Mouse (Mus musculus): Measurements from ENCODE around the gene Ciita. TPM values are rescaled to one million over a fixed set of nuclear protein-coding genes. Genes with fewer than 3 reads are reported as not detected.

Ciita gene
- total and polyA plus RNA-seq, 2 experiments from 2014 or later, result 0.14 TPM; not detected in 1

DNA sequence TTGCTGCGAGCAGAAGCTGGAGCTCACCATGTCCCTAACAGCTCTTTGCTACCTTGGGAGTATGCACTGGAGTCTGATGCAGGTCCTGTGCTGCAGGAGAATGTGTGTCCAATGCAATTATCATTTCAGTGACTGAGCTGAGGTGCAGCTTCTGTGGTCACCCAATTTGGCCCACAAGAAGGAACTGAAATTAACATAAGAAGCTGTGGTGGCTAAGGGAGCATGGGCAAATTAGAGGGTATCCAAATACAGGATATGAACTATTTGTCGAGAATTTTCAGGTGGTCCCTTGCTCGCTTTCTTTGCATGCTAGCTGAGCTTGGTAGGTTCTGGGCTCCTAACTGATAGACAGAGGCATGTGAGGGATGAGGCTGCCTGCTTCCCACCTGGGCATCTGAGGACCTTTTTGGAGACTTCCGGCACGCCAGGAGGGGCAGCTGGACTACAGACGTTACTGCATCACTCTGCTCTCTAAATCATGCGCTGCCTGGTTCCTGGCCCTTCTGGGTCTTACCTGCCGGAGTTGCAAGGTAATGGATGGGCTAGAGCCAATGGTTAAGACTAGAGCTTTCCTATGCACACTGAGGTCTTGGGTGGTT lies 8.1 kb downstream of the Ciita start:
- Histone ChIP-seq H3K4me2 (ENCODE audit: low read depth, low read length) (no peak overlapping the region), H3K4me3 (ENCODE audit: low read length) (no peak overlapping the region), H3K27ac (no peak overlapping the region), H3K36me3 (ENCODE audit: insufficient read depth, low read length) (no peaks in the 10 kb centered on the region), H3K4me1 (ENCODE audit: insufficient read depth, low read length) (0 out of 2 replicates have a peak, but pooled peaks cover 4% of the 10 kb centered on the region), H3K9me3 (ENCODE audit: low read length) (no peaks in the 10 kb centered on the region), H3K27me3 (ENCODE audit: insufficient read depth, low read length) (0 out of 2 replicates have a peak, but pooled peaks cover 8% of the 10 kb centered on the region), H3K9ac (replicated peaks; ENCODE audit: low read length) (no peak overlapping the region)
- WGBS, result 89% methylated on average over 8 of the region's 8 CpGs
- no peak for ATAC-seq
- no peak for DNase-seq (ENCODE audit: low spot score)
- no peak for TF ChIP-seq CTCF (IDR thresholded peaks at IDR 0.05; ENCODE audit: low read depth)

DNA sequence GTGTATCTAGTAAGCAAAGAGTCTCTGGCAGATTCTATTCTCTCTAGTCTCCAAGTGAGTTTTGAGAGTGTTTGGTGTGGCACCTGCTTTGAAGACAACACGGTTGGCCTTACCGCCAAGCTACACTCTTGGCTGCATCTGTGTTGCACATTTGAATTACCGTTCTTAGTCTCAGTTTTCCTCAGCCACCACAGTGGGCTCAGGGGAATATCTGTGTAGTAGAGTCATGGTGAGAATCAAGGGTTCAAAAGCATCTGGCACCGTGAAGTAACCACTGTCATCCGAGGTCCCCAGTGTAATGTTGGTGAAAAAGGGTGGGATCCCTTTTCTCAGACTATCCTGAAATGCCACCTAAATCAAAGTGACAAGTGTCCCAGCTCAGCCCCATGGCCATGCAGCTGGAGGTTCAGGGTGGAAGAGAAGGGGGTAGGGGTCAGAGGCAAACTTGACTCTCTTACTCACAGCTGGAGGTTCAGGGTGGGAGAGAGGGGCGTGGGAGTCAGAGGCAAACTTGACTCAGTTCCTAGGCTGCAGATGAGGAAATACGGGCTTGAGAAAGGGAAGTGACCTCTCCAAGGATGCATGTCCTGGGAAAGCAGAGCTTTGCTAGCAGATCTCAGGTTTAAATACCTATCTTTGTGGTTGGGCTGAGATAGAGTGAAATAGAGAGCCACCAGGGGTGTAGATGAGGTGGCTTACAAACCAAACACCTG lies 9.1 kb downstream of the Ciita start:
- no peaks in the 10 kb centered on the region for H3K36me3 ChIP-seq (ENCODE audit: insufficient read depth, low read length)
- H3K4me3 ChIP-seq (ENCODE audit: low read length), result no peak overlapping the region
- H3K27ac ChIP-seq, result no peak overlapping the region
- no peaks in the 10 kb centered on the region for H3K9me3 ChIP-seq (ENCODE audit: low read length)
- no peak for TF ChIP-seq CTCF (IDR thresholded peaks at IDR 0.05; ENCODE audit: low read depth)
- H3K27me3 ChIP-seq (ENCODE audit: insufficient read depth, low read length), result 0 out of 2 replicates have a peak, but pooled peaks cover 8% of the 10 kb centered on the region
- 88% methylated on average over 7 of the region's 7 CpGs for WGBS
- 0 out of 2 replicates have a peak, but pooled peaks cover 4% of the 10 kb centered on the region for H3K4me1 ChIP-seq (ENCODE audit: insufficient read depth, low read length)
- H3K9ac ChIP-seq (replicated peaks; ENCODE audit: low read length), result no peak overlapping the region
- no peak overlapping the region for H3K4me2 ChIP-seq (ENCODE audit: low read depth, low read length)
- ATAC-seq (no peak), DNase-seq (ENCODE audit: low spot score) (no peak)

DNA sequence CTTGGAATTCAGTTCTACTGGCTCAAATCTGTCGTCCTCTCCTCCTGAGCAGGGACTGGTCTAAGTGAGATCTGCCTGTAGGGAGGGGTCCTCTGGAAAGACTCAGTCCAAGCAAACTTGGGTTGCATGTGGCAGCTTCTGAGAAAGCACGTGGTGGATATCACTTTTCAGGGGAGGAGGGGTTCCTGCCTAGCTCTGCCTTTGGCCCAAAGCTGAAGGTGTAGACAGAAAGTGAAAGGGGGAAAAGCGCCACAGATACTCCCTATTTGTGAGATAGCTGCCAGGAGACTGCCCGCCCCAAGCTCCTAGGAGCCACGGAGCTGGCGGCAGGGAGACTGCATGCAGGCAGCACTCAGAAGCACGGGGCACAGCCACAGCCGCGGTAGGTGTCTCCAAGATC lies 9.6 kb downstream of the Ciita start:
- no peaks in the 10 kb centered on the region for H3K36me3 ChIP-seq (ENCODE audit: insufficient read depth, low read length)
- peak overlapping the region; percentile 40; the same call in 1 of the 2 replicates for H3K4me2 ChIP-seq (ENCODE audit: low read depth, low read length)
- H3K9me3 ChIP-seq (ENCODE audit: low read length), result no peaks in the 10 kb centered on the region
- H3K4me3 ChIP-seq (ENCODE audit: low read length), result peak overlapping the region; percentile 7; the same call in 1 of the 2 replicates
- H3K27ac ChIP-seq, result no peak overlapping the region
- WGBS, result 14% methylated on average over 9 of the region's 9 CpGs
- no peak for ATAC-seq
- no peak overlapping the region for H3K9ac ChIP-seq (replicated peaks; ENCODE audit: low read length)
- no peak for TF ChIP-seq CTCF (IDR thresholded peaks at IDR 0.05; ENCODE audit: low read depth)
- 0 out of 2 replicates have a peak, but pooled peaks cover 4% of the 10 kb centered on the region for H3K4me1 ChIP-seq (ENCODE audit: insufficient read depth, low read length)
- 0 out of 2 replicates have a peak, but pooled peaks cover 8% of the 10 kb centered on the region for H3K27me3 ChIP-seq (ENCODE audit: insufficient read depth, low read length)
- DNase-seq (ENCODE audit: low spot score), result no peak

DNA sequence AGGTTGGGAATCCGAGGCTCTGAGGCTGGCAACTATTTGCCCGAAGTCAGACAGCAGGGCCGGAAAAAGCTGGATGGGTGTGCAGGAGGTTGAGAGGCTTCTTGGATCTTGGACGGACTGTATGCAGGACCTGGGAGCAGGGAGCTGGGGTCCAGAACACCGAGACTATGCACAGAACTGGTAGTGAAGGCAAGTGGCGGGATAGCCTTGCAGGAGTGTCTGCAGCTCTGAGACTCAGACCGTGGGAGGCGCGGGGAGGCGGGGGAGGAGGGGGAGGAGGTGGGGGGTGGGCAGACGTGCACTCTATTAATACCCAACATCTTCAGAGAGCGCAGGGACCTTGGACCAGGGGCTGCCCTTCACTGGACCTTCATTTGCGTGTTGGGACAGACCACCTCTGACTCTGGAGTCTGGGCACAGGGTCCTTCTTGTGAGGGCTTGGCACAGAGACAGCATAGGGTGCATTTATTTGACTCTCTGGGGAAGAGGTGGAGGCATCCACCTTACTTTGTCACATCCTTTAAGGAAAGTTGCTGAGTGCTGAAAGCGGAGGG lies 10.1 kb downstream of the Ciita start:
- peak overlapping the region; percentile 40; the same call in 1 of the 2 replicates for H3K4me2 ChIP-seq (ENCODE audit: low read depth, low read length)
- no peaks in the 10 kb centered on the region for H3K36me3 ChIP-seq (ENCODE audit: insufficient read depth, low read length)
- H3K9me3 ChIP-seq (ENCODE audit: low read length), result no peaks in the 10 kb centered on the region
- DNase-seq (ENCODE audit: low spot score) (no peak), ATAC-seq (no peak)
- peak overlapping the region; percentile 7; the same call in 1 of the 2 replicates for H3K4me3 ChIP-seq (ENCODE audit: low read length)
- WGBS, result 20% methylated on average over 14 of the region's 14 CpGs
- 0 out of 2 replicates have a peak, but pooled peaks cover 4% of the 10 kb centered on the region for H3K4me1 ChIP-seq (ENCODE audit: insufficient read depth, low read length)
- TF ChIP-seq CTCF (IDR thresholded peaks at IDR 0.05; ENCODE audit: low read depth), result no peak
- H3K9ac ChIP-seq (replicated peaks; ENCODE audit: low read length), result no peak overlapping the region
- 0 out of 2 replicates have a peak, but pooled peaks cover 8% of the 10 kb centered on the region for H3K27me3 ChIP-seq (ENCODE audit: insufficient read depth, low read length)
- no peak overlapping the region for H3K27ac ChIP-seq

DNA sequence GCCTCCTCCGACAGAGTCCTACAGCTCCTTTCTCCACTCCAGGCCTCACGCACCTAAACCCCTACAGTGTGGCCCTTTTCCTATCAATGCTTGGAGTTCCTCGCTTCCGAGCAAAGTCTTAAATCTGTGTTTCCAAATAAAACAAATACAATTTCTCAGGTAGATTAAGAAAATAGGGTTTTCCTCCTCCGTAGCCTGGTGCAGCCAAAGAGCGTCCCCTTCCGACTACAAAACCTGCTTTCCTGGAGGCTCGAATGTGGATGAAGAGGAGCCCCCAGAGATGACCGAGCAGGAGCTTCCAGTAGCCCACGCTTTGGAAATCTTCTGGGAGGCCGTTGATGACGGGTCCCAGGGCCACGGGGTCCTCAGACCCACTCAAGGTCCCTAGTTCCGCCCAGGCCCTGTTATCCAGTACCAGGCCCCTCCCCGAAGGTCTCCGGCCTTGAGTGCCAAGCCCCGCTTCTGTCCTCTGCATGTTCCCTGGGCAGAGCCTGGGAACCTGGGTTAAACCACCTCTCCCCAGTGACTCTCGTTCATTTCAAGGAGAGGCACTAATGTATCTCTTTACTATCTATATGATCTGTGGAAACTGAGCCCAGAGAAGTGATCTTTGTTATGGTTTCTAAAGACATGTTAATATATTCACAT lies 10.8 kb downstream of the Ciita start:
- no peak for ATAC-seq
- H3K36me3 ChIP-seq (ENCODE audit: insufficient read depth, low read length), result no peaks in the 10 kb centered on the region
- 0 out of 2 replicates have a peak, but pooled peaks cover 8% of the 10 kb centered on the region for H3K27me3 ChIP-seq (ENCODE audit: insufficient read depth, low read length)
- no peak overlapping the region for H3K4me3 ChIP-seq (ENCODE audit: low read length)
- 87% methylated on average over 18 of the region's 18 CpGs for WGBS
- H3K9ac ChIP-seq (replicated peaks; ENCODE audit: low read length), result no peak overlapping the region
- no peak overlapping the region for H3K4me2 ChIP-seq (ENCODE audit: low read depth, low read length)
- no peak overlapping the region for H3K27ac ChIP-seq
- TF ChIP-seq CTCF (IDR thresholded peaks at IDR 0.05; ENCODE audit: low read depth), result no peak
- H3K4me1 ChIP-seq (ENCODE audit: insufficient read depth, low read length), result 0 out of 2 replicates have a peak, but pooled peaks cover 4% of the 10 kb centered on the region
- DNase-seq (ENCODE audit: low spot score), result no peak
- H3K9me3 ChIP-seq (ENCODE audit: low read length), result no peaks in the 10 kb centered on the region

DNA sequence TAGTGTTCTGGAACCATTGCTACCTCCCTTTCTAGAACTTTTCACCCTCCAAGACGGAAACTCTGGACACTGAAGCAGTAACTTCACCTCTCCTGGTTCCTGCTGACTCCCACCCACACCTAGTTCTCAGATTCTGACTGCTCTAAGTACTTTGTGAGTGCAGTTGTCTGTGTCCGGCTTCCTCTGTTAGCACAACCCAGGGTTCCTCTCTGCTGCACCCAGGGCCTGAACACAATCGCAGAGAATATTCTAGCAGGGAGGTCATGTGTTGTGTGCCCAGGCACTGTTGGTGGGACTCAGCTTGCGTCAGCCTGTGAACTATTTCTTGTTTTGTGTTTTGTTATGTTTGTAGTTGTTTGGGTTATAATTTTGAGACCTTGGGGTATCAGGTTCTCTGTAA lies 11.9 kb downstream of the Ciita start:
- TF ChIP-seq CTCF (IDR thresholded peaks at IDR 0.05; ENCODE audit: low read depth), result no peak
- no peaks in the 10 kb centered on the region for H3K36me3 ChIP-seq (ENCODE audit: insufficient read depth, low read length)
- DNase-seq (ENCODE audit: low spot score) (no peak), ATAC-seq (no peak)
- 0 out of 2 replicates have a peak, but pooled peaks cover 4% of the 10 kb centered on the region for H3K4me1 ChIP-seq (ENCODE audit: insufficient read depth, low read length)
- 0 out of 2 replicates have a peak, but pooled peaks cover 8% of the 10 kb centered on the region for H3K27me3 ChIP-seq (ENCODE audit: insufficient read depth, low read length)
- H3K9me3 ChIP-seq (ENCODE audit: low read length), result no peaks in the 10 kb centered on the region
- H3K9ac ChIP-seq (replicated peaks; ENCODE audit: low read length), result no peak overlapping the region
- H3K4me2 ChIP-seq (ENCODE audit: low read depth, low read length), result no peak overlapping the region
- 85% methylated on average over 4 of the region's 4 CpGs for WGBS
- H3K4me3 ChIP-seq (ENCODE audit: low read length), result no peak overlapping the region
- H3K27ac ChIP-seq, result no peak overlapping the region
